9 mouse cellular contexts compared by ENCODE assay signal in genomic region chr2:178118801-178119560, GRCm38 (mm10). TPM values are rescaled to one million over a fixed set of nuclear protein-coding genes. Genes with fewer than 3 reads are reported as not detected.
DNase-seq lines count a peak whose midpoint lies in the region; ATAC-seq lines count a peak whose summit lies in the region.
"Had no signal": no experiment of that assay in that cellular context is flagged by ENCODE, and none has a peak within 500 bp of the region (broad histone marks: within the 10 kb centered on the region; RNA-seq: fewer than 3 reads in every experiment).

TSS of gene Phactr3 (plus strand) at chr2:178118975.

- peak; percentile 50; the same call in 1 of the 2 replicates for ATAC-seq in forebrain, embryonic 12.5 days (ENCODE audit: low FRiP score)
- peak; percentile 35 for ATAC-seq in neural tube, embryonic 11.5 days (ENCODE audit: insufficient read depth, low FRiP score, low TSS enrichment)

- no peak within 1 kb of the TSS for H3K27ac ChIP-seq in forebrain, embryonic 12.5 days
- H3K27ac ChIP-seq in neural tube, embryonic 11.5 days (ENCODE audit: low read depth, low read length): no peak within 1 kb of the TSS

- no peak for DNase-seq in layer of hippocampus, adult 18-20 months (ENCODE audit: low spot score in 2 of 2)
- no peak for DNase-seq in layer of hippocampus, adult 9-11 months
- peak; percentile 76 for DNase-seq in cerebellum, adult 8-10 months
- DNase-seq in left cerebral cortex, adult 8-10 months (ENCODE audit: low spot score in 2 of 2): no peak
- peak; percentile 39 for DNase-seq in neural tube, embryonic 11.5 days (ENCODE audit: low spot score)
- DNase-seq in urinary bladder, postnatal 25 days (ENCODE audit: low spot score): no peak
- DNase-seq in urinary bladder, adult 18-20 months (ENCODE audit: low spot score in 2 of 2): no peak

- H3K4me1 ChIP-seq in forebrain, embryonic 12.5 days: peaks cover 12% of the 10 kb centered on the region
- peaks cover 15% of the 10 kb centered on the region; the same call in 1 of the 2 replicates for H3K4me1 ChIP-seq in neural tube, embryonic 11.5 days (ENCODE audit: control insufficient read depth, insufficient read depth, low read length)

- no peaks in the 10 kb centered on the region for H3K9me3 ChIP-seq in forebrain, embryonic 12.5 days
- H3K9me3 ChIP-seq in neural tube, embryonic 11.5 days (ENCODE audit: control insufficient read depth, low read length): no peaks in the 10 kb centered on the region

- H3K4me2 ChIP-seq in forebrain, embryonic 12.5 days: peak within 1 kb of the TSS; percentile 90
- H3K4me2 ChIP-seq in neural tube, embryonic 11.5 days (ENCODE audit: low read depth): peak within 1 kb of the TSS; percentile 78

- 2% methylated on average over 45 of the region's 45 CpGs for WGBS in forebrain, embryonic 12.5 days
- 2% methylated on average over 45 of the region's 45 CpGs for WGBS in neural tube, embryonic 11.5 days

- H3K4me3 ChIP-seq in forebrain, embryonic 12.5 days (replicated peaks): peak within 1 kb of the TSS; percentile 44
- peak within 1 kb of the TSS; percentile 34 for H3K4me3 ChIP-seq in neural tube, embryonic 11.5 days (ENCODE audit: low read depth, low read length)
- H3K4me3 ChIP-seq: myocyte had no signal

- H3K27me3 ChIP-seq in forebrain, embryonic 12.5 days: peaks cover 42% of the 10 kb centered on the region
- peaks cover 10% of the 10 kb centered on the region; the same call in 1 of the 2 replicates for H3K27me3 ChIP-seq in neural tube, embryonic 11.5 days (ENCODE audit: control insufficient read depth, insufficient read depth, low read length)

- H3K9ac ChIP-seq in forebrain, embryonic 12.5 days: peak within 1 kb of the TSS; percentile 54
- H3K9ac ChIP-seq in neural tube, embryonic 11.5 days (ENCODE audit: low read length): peak within 1 kb of the TSS; percentile 19

- no peaks in the 10 kb centered on the region for H3K36me3 ChIP-seq in forebrain, embryonic 12.5 days (replicated peaks)
- H3K36me3 ChIP-seq in neural tube, embryonic 11.5 days (ENCODE audit: control insufficient read depth, insufficient read depth, low read length): no peaks in the 10 kb centered on the region

RNA-seq across cellular contexts. Expression of gene Phactr3, which starts in this region (rescaled TPM):
- 100 to 1,000 TPM; 146 to 149 TPM for total RNA-seq in layer of hippocampus, adult 18-20 months (2021)
- 17.1 and 17.2 TPM in 2 replicates for polyA plus RNA-seq in forebrain, embryonic 12.5 days (2016; fragmentation: Nextera tagmentation; extraction: Ambion mirVana)
- 100 to 1,000 TPM; 133 to 145 (median 140) TPM for total RNA-seq in left cerebral cortex, adult 8-10 months (2022)
- 11.4 and 14.7 TPM in 2 replicates for polyA plus RNA-seq in neural tube, embryonic 11.5 days (2014; fragmentation: Nextera tagmentation; extraction: Ambion mirVana)
- polyA plus RNA-seq: myocyte had no signal

Comparison
In these comparisons a context has a peak if more than half of its experiments do, and no peak if none do; other contexts are left out.
1. DNase-seq: peak in cerebellum, adult 8-10 months (single experiment) and neural tube, embryonic 11.5 days (single experiment); none in layer of hippocampus, adult 18-20 months (0 of 2), layer of hippocampus, adult 9-11 months (single experiment), left cerebral cortex, adult 8-10 months (0 of 2), urinary bladder, postnatal 25 days (single experiment) and urinary bladder, adult 18-20 months (0 of 2).